Mouse (Mus musculus): ENCODE results near the gene Nipsnap3b.

Nipsnap3b gene

GRCm38 (mm10) chr4:53011732-53012361 lies at the start of gene Nipsnap3b:
Nipsnap3b (plus strand) TSS chr4:53011880.
- DNase-seq (ENCODE audit: low read depth in 2 of 2, low spot score in 2 of 2) = peak; percentile 81 to 88

- DNase-seq (ENCODE audit: low read depth in 2 of 2, low spot score in 2 of 2) = no peak
Measured at GRCm38 (mm10) chr4:52964247-52964646, 47.4 kb upstream of the Nipsnap3b start, which contains the start of gene Olfr270. Olfr270 (plus strand) TSS chr4:52964547.

DNA sequence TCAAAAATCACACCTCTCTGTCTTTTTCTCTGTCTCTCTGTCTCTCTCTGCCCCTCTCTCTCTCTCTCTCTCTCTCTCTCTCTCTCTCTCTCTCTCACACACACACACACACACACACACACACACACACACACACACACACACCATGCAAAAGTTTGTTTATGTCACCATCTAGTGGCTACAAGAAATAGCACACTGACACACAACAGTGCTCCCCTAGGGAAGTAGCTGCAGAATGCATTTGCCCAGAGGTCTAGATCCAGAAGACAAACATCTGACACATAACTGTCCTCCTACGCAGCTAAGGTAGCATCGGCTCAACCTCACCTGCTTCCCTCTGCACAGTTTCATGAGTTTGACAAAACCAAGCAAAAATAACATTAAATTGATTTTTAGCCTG lies 26.5 kb upstream of the Nipsnap3b start:
- DNase-seq (ENCODE audit: low read depth in 2 of 2, low spot score in 2 of 2) = no peak

GRCm38 (mm10) chr4:52986266-52986665 lies 25.4 kb upstream of the Nipsnap3b start:
- no peak for DNase-seq (ENCODE audit: low read depth in 2 of 2, low spot score in 2 of 2)

- DNase-seq (ENCODE audit: low read depth in 2 of 2, low spot score in 2 of 2) = no peak
Measured at GRCm38 (mm10) chr4:52989248-52989647, 22.4 kb upstream of the Nipsnap3b start, which contains the start of gene Nipsnap3a. Nipsnap3a (plus strand) TSS chr4:52989272.

DNA sequence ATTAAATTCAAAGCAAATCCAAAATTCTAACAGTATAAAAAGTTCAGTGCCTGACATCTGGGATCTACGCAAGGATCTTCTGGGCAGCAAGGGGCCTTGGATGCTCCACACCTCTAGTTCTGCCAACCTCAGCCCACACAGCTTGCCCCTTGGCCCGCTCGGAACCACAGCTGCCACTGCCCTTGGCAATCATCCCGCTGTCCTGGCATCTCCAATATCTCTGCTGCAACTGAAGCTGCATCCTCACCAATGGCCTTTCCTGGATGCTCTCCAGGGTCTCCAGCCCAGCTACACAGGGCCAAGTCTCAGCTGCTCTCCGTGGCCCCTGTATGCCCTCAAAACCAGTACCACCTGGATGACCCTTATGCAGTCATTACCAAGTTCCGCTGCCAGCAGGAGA lies 12.2 kb upstream of the Nipsnap3b start:
- DNase-seq (ENCODE audit: low read depth in 2 of 2, low spot score in 2 of 2) = no peak

GRCm38 (mm10) chr4:53000154-53000553 lies 11.5 kb upstream of the Nipsnap3b start:
- no peak for DNase-seq (ENCODE audit: low read depth in 2 of 2, low spot score in 2 of 2)

GRCm38 (mm10) chr4:53009183-53009582 lies 2.5 kb upstream of the Nipsnap3b start:
- no peak for DNase-seq (ENCODE audit: low read depth in 2 of 2, low spot score in 2 of 2)

DNA sequence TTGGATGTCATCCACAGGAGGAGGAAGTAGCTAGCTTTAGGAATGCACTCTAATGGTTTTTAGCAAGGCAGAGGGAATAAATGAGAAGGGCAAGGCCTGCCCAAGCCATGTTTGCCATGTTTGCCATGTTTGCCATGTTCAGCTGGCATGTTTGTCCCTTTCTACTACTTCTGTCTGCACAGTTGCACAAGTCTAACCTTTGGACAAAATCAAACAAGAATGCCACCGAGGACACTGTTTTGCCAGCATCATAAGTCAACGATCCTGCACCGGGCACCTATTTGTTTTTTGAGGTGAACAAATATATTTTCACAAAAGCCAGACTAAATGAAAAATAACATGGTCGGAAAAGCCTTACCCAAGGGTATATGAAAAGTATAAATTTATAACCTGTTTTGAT lies 1.8 kb upstream of the Nipsnap3b start:
- DNase-seq (ENCODE audit: low read depth in 2 of 2, low spot score in 2 of 2) = no peak

- no peak for DNase-seq (ENCODE audit: low read depth in 2 of 2, low spot score in 2 of 2)
Measured at GRCm38 (mm10) chr4:53014421-53014820, 2.7 kb downstream of the Nipsnap3b start.

DNA sequence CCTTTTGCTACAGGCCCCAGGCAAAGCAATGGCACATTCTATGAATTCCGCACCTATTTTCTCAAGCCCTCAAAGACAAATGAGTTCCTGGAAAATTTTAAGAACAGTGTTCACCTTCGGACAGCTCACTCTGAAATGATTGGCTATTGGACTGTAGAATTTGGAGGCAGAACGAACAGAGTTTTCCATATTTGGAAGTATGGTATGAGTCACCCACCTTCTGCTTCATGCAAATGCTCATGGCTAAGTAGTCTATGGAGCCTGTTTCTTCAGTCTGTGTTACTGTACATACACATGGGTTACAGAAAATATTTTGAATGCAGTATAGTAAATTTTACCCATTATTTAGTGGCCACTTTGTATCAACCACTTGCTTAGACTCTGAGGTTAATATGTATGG lies 3.3 kb downstream of the Nipsnap3b start:
- no peak for DNase-seq (ENCODE audit: low read depth in 2 of 2, low spot score in 2 of 2)

DNA sequence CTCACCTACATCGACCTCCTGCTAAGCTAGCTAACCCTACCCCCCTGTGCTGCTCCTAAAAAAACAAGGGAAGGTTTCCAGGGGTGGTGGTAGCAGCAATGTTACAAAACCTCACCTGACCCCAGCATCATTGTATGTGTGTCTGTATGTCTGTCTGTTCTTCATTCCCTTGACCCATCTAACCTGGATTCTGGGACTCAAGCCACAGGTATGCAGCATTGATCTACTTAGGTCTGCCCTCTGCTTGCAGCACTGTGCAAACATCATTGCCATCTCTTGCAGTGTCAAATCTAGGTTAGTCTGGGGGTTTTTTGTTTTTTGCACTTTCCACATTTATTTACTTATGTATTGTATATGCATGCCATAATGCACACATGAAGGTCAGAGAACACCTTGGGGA lies 6.7 kb downstream of the Nipsnap3b start:
- no peak for DNase-seq (ENCODE audit: low read depth in 2 of 2, low spot score in 2 of 2)

- DNase-seq (ENCODE audit: low read depth in 2 of 2, low spot score in 2 of 2) = no peak
Measured at GRCm38 (mm10) chr4:53023189-53023925, 11.7 kb downstream of the Nipsnap3b start.

GRCm38 (mm10) chr4:53024397-53024796 lies 12.7 kb downstream of the Nipsnap3b start:
- no peak for DNase-seq (ENCODE audit: low read depth in 2 of 2, low spot score in 2 of 2)

- DNase-seq (ENCODE audit: low read depth in 2 of 2, low spot score in 2 of 2) = no peak
Measured at GRCm38 (mm10) chr4:53027811-53028210, 16.1 kb downstream of the Nipsnap3b start.

GRCm38 (mm10) chr4:53030326-53030948 lies 18.8 kb downstream of the Nipsnap3b start:
- no peak for DNase-seq (ENCODE audit: low read depth in 2 of 2, low spot score in 2 of 2)

DNA sequence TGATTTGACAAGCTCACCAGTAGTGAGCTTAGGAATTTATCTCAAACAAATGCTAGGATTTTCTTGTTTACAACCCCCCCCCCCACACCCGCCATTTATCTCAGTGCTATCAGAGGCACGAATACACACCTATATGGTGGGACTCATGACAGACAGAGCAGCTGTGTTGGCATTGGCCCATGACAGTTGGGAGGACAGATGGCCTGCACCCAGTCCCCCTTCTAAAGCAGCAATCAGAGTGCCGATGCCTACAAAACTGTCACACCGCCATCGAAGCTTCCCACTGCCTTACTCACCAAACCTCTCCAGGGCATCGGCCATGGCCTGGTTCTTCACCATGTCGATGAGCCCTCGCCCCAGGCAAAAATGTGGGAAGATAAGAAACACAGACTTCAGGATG lies 32.1 kb downstream of the Nipsnap3b start:
- DNase-seq (ENCODE audit: low read depth in 2 of 2, low spot score in 2 of 2) = no peak

DNA sequence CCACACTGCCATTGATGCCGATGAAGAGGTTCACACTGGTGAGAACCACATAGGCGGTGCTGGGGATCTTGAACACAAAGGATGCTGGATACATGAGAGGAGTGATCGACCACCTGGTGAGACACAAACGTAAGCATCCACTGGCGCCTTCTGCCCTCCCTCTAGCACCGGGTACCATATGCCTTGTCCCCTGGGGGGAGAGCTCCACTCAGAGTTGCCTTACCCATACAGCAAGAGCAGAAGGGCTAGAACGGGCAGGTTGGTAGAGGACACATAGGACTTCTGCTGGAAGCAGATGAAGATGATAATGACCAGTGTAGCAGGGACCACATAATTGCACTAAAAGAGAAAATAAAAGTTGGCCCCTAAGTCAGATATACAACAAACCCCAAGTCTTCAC lies 34.1 kb downstream of the Nipsnap3b start:
- no peak for DNase-seq (ENCODE audit: low read depth in 2 of 2, low spot score in 2 of 2)

DNA sequence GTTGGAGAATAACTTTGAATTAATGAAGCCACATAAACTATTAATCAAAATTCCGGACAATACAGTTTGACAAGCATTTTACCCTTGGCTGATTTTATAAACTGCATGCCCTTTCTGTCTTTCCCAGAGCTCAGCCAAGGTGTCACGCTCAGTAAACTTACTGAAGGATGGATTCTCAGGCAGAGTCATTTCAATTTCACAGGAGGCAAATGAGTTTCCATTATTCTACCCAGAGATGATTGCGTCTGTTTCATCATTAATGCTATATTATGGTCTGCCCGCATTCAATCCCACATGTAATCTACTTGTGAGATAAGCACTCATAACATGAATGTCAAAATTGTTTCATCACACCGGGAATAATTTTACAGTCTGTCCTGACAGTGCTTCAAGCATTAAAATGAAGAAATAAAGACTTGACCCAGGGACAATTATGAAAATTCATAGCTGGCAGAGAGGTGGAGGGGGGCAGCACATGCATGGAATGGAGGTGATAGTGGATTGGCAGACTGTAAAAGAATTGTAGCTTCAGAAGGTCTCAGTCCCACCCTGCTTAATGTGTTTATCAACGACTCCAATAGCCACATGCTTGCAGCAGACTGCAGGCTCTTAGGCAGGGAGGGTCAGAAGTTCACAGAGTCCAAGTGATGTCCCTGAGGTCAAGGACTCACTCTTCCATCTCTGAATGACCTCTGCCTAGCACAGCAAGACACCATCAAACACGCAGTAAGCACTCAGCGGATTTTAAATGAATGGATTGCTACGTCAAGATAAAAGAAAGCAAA lies 34.8 kb downstream of the Nipsnap3b start:
- no peak for DNase-seq (ENCODE audit: low read depth in 2 of 2, low spot score in 2 of 2)

- no peak for DNase-seq (ENCODE audit: low read depth in 2 of 2, low spot score in 2 of 2)
Measured at GRCm38 (mm10) chr4:53062301-53063008, 50.8 kb downstream of the Nipsnap3b start.

Data from CD8-positive naive resting alpha-beta T cell, adult 2 months (primary cell).